Mouse (Mus musculus): ENCODE results near the gene Tspan33. TPM values are rescaled to one million over a fixed set of nuclear protein-coding genes. Genes with fewer than 3 reads are reported as not detected.
"Not testable (repeated sequence)": the region's sequence is repeated elsewhere in the genome, so short reads cannot be mapped to it uniquely, and the experiment has no call there.

The Tspan33 gene
- polyA plus RNA-seq, 1 experiment from 2014 or later, result 5.2 TPM

GRCm38 (mm10) chr6:29672563-29673411 is 21.2 kb upstream of the Tspan33 start:
- Histone ChIP-seq H3K4me2 (ENCODE audit: low read depth, low read length) (no peak overlapping the region), H3K4me1 (ENCODE audit: control insufficient read depth, insufficient read depth, low read length) (no peaks in the 10 kb centered on the region), H3K27me3 (ENCODE audit: control insufficient read depth, insufficient read depth, low read length) (no peaks in the 10 kb centered on the region), H3K27ac (ENCODE audit: low read length) (no peak overlapping the region), H3K36me3 (ENCODE audit: control insufficient read depth, insufficient read depth, low read length) (no peaks in the 10 kb centered on the region), H3K9me3 (replicated peaks; ENCODE audit: control insufficient read depth, low read length) (no peaks in the 10 kb centered on the region), H3K4me3 (replicated peaks; ENCODE audit: low read length) (no peak overlapping the region), H3K9ac (ENCODE audit: low read length) (no peak overlapping the region)
- 35% methylated on average over 12 of the region's 12 CpGs for WGBS
- ATAC-seq (ENCODE audit: insufficient read depth, low FRiP score), result no peak

GRCm38 (mm10) chr6:29673739-29674138 is 20.3 kb upstream of the Tspan33 start:
- Histone ChIP-seq H3K4me3 (replicated peaks; ENCODE audit: low read length) (no peak overlapping the region), H3K4me1 (ENCODE audit: control insufficient read depth, insufficient read depth, low read length) (no peaks in the 10 kb centered on the region), H3K36me3 (ENCODE audit: control insufficient read depth, insufficient read depth, low read length) (no peaks in the 10 kb centered on the region), H3K27me3 (ENCODE audit: control insufficient read depth, insufficient read depth, low read length) (no peaks in the 10 kb centered on the region), H3K9me3 (replicated peaks; ENCODE audit: control insufficient read depth, low read length) (no peaks in the 10 kb centered on the region), H3K4me2 (ENCODE audit: low read depth, low read length) (no peak overlapping the region), H3K27ac (ENCODE audit: low read length) (no peak overlapping the region), H3K9ac (ENCODE audit: low read length) (no peak overlapping the region)
- WGBS, result 37% methylated on average over 2 of the region's 2 CpGs
- ATAC-seq (ENCODE audit: insufficient read depth, low FRiP score), result no peak

GRCm38 (mm10) chr6:29679947-29680550 is 14.0 kb upstream of the Tspan33 start:
- not testable (repeated sequence) for H3K4me2 ChIP-seq (ENCODE audit: low read depth, low read length); H3K27me3 ChIP-seq (ENCODE audit: control insufficient read depth, insufficient read depth, low read length); H3K4me1 ChIP-seq (ENCODE audit: control insufficient read depth, insufficient read depth, low read length); H3K4me3 ChIP-seq (replicated peaks; ENCODE audit: low read length); H3K27ac ChIP-seq (ENCODE audit: low read length); ATAC-seq (ENCODE audit: insufficient read depth, low FRiP score); H3K36me3 ChIP-seq (ENCODE audit: control insufficient read depth, insufficient read depth, low read length); H3K9ac ChIP-seq (ENCODE audit: low read length); H3K9me3 ChIP-seq (replicated peaks; ENCODE audit: control insufficient read depth, low read length)
- 87% methylated on average over 9 of the region's 10 CpGs for WGBS

GRCm38 (mm10) chr6:29681853-29682252 is 12.2 kb upstream of the Tspan33 start:
- Histone ChIP-seq H3K9me3 (replicated peaks; ENCODE audit: control insufficient read depth, low read length) (no peaks in the 10 kb centered on the region), H3K36me3 (ENCODE audit: control insufficient read depth, insufficient read depth, low read length) (no peaks in the 10 kb centered on the region), H3K4me1 (ENCODE audit: control insufficient read depth, insufficient read depth, low read length) (no peaks in the 10 kb centered on the region), H3K4me2 (ENCODE audit: low read depth, low read length) (no peak overlapping the region), H3K27me3 (ENCODE audit: control insufficient read depth, insufficient read depth, low read length) (no peaks in the 10 kb centered on the region), H3K4me3 (replicated peaks; ENCODE audit: low read length) (no peak overlapping the region), H3K9ac (ENCODE audit: low read length) (no peak overlapping the region), H3K27ac (ENCODE audit: low read length) (no peak overlapping the region)
- no peak for ATAC-seq (ENCODE audit: insufficient read depth, low FRiP score)
- WGBS, result 68% methylated on average over 4 of the region's 4 CpGs

GRCm38 (mm10) chr6:29684686-29685085 is 9.3 kb upstream of the Tspan33 start:
- no peak overlapping the region for H3K4me3 ChIP-seq (replicated peaks; ENCODE audit: low read length)
- no peaks in the 10 kb centered on the region for H3K4me1 ChIP-seq (ENCODE audit: control insufficient read depth, insufficient read depth, low read length)
- no peak overlapping the region for H3K4me2 ChIP-seq (ENCODE audit: low read depth, low read length)
- H3K27me3 ChIP-seq (ENCODE audit: control insufficient read depth, insufficient read depth, low read length), result no peaks in the 10 kb centered on the region
- no peaks in the 10 kb centered on the region for H3K36me3 ChIP-seq (ENCODE audit: control insufficient read depth, insufficient read depth, low read length)
- no peak overlapping the region for H3K9ac ChIP-seq (ENCODE audit: low read length)
- H3K27ac ChIP-seq (ENCODE audit: low read length), result no peak overlapping the region
- WGBS, result 77% methylated on average over 4 of the region's 4 CpGs
- ATAC-seq (ENCODE audit: insufficient read depth, low FRiP score), result no peak
- H3K9me3 ChIP-seq (replicated peaks; ENCODE audit: control insufficient read depth, low read length), result no peaks in the 10 kb centered on the region

GRCm38 (mm10) chr6:29685952-29686351 is 8.1 kb upstream of the Tspan33 start:
- no peaks in the 10 kb centered on the region for H3K4me1 ChIP-seq (ENCODE audit: control insufficient read depth, insufficient read depth, low read length)
- WGBS, result 81% methylated on average over 4 of the region's 4 CpGs
- no peak overlapping the region for H3K9ac ChIP-seq (ENCODE audit: low read length)
- H3K27me3 ChIP-seq (ENCODE audit: control insufficient read depth, insufficient read depth, low read length), result no peaks in the 10 kb centered on the region
- H3K4me3 ChIP-seq (replicated peaks; ENCODE audit: low read length), result no peak overlapping the region
- H3K36me3 ChIP-seq (ENCODE audit: control insufficient read depth, insufficient read depth, low read length), result no peaks in the 10 kb centered on the region
- no peak overlapping the region for H3K27ac ChIP-seq (ENCODE audit: low read length)
- no peaks in the 10 kb centered on the region for H3K9me3 ChIP-seq (replicated peaks; ENCODE audit: control insufficient read depth, low read length)
- no peak for ATAC-seq (ENCODE audit: insufficient read depth, low FRiP score)
- no peak overlapping the region for H3K4me2 ChIP-seq (ENCODE audit: low read depth, low read length)

GRCm38 (mm10) chr6:29689458-29689857 is 4.6 kb upstream of the Tspan33 start:
- WGBS, result 75% methylated on average over 8 of the region's 8 CpGs
- Histone ChIP-seq H3K4me1 (ENCODE audit: control insufficient read depth, insufficient read depth, low read length) (peaks cover 3% of the 10 kb centered on the region; the same call in 1 of the 2 replicates), H3K9me3 (replicated peaks; ENCODE audit: control insufficient read depth, low read length) (no peaks in the 10 kb centered on the region), H3K36me3 (ENCODE audit: control insufficient read depth, insufficient read depth, low read length) (no peaks in the 10 kb centered on the region), H3K27me3 (ENCODE audit: control insufficient read depth, insufficient read depth, low read length) (no peaks in the 10 kb centered on the region), H3K4me3 (replicated peaks; ENCODE audit: low read length) (no peak overlapping the region), H3K4me2 (ENCODE audit: low read depth, low read length) (no peak overlapping the region), H3K27ac (ENCODE audit: low read length) (no peak overlapping the region), H3K9ac (ENCODE audit: low read length) (no peak overlapping the region)
- ATAC-seq (ENCODE audit: insufficient read depth, low FRiP score), result no peak

GRCm38 (mm10) chr6:29694375-29695289 is 610 bp downstream of the Tspan33 start:
- Histone ChIP-seq H3K4me2 (ENCODE audit: low read depth, low read length) (peak overlapping the region; percentile 100), H3K36me3 (ENCODE audit: control insufficient read depth, insufficient read depth, low read length) (no peaks in the 10 kb centered on the region), H3K4me3 (replicated peaks; ENCODE audit: low read length) (peak overlapping the region; percentile 73), H3K4me1 (ENCODE audit: control insufficient read depth, insufficient read depth, low read length) (peaks cover 8% of the 10 kb centered on the region; the same call in 1 of the 2 replicates), H3K9ac (ENCODE audit: low read length) (peak overlapping the region; percentile 81), H3K9me3 (replicated peaks; ENCODE audit: control insufficient read depth, low read length) (no peaks in the 10 kb centered on the region), H3K27ac (ENCODE audit: low read length) (no peak overlapping the region), H3K27me3 (ENCODE audit: control insufficient read depth, insufficient read depth, low read length) (no peaks in the 10 kb centered on the region)
- ATAC-seq (ENCODE audit: insufficient read depth, low FRiP score), result no peak
- 7% methylated on average over 35 of the region's 35 CpGs for WGBS

Data from stomach, embryonic 16.5 days (tissue).